Mouse (Mus musculus) neutrophil, adult 5-6 weeks (primary cell): ENCODE measurements around the gene Ms4a4b. TPM values are rescaled to one million over a fixed set of nuclear protein-coding genes. Genes with fewer than 3 reads are reported as not detected.
A peak's percentile ranks its signal among the peaks of the same experiment; 100 is the strongest.
"Not testable (repeated sequence)": the region's sequence is repeated elsewhere in the genome, so short reads cannot be mapped to it uniquely, and the experiment has no call there.

Experiments
- ATAC-seq: fragments of 151-379, 151-347 bp; 2 replicates; pipeline ENCODE4 v1.8.0; 2017; ENCODE audit warnings: mild to moderate bottlenecking, moderate TSS enrichment; ENCODE audit not compliant: insufficient number of reproducible peaks, poor library complexity, low FRiP score, severe bottlenecking; ENCODE audit errors: extremely low read depth
- total RNA-seq: library from RNA; stranded (forward); fragments of 200-1000 nt; gene quantifications from 2 replicates; pipeline ENCODE4 v1.2.3, GENCODE M21; 2017

Ms4a4b gene
- 44.8 and 59.4 TPM in 2 replicates for total RNA-seq

DNA sequence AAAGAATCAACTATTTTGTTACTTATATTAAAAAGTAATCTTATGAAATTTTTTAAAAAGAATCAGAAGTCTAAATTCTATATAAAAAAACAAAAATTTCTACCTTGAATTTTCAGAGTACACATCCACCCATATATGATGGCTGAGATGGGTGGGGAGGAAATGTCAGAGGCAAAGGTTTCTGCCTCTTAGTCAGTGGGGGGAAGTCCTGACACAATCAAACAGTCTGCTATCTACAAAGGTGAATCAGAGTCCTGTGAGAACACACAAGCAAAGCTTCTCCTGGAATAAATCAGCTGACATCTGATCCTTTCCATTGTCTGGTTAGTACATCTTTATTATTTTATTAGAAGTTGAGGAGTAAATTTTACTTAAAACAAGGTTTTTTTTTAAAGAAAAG, at the start of gene Ms4a4b:
Gene Ms4a4b, plus strand, starts transcription at position 216 of the 400 bp plus-strand sequence.
- ATAC-seq, result no peak

DNA sequence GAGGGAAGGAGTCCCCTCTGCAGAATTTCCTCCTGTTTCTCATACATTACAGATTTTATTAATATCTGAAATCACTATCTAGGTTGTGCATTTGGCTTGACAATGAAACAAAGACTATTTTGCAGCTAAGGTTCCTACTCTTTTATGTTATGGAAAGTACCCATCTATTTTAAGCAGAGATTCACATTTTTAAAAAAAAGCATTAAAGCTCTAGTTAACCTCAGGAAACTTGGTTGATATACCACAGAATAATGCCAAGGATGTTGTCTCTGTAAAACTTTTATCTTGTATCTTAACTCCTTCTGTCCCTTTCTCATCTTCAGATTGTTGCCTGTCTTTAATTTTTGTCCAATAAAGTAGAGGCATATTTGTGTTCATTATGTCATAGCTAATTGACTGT, 47.6 kb upstream of the Ms4a4b start:
- ATAC-seq, result no peak

DNA sequence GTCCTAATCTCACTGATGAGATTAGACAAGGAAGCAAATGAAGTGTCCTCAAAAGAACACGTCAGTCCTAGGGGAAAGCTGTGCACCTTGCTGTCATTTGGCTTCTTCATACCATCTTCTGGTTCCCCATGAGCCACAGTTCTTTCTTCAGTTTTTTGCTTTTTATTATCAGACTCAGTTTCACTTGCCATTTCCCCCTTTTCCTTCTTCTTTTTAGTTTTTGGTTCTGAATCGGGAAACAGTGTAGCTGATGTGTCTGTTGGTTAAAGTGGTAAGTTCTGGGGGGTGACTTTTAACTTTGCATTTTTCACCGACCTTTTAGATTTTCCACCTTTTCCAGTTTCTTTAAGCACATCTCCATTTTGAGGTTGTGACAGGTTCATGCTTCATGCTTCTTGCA, 38.8 kb upstream of the Ms4a4b start, which contains the start of gene Ms4a4c:
Gene Ms4a4c, plus strand, starts transcription at position 244 of the 400 bp plus-strand sequence.
- no peak for ATAC-seq

DNA sequence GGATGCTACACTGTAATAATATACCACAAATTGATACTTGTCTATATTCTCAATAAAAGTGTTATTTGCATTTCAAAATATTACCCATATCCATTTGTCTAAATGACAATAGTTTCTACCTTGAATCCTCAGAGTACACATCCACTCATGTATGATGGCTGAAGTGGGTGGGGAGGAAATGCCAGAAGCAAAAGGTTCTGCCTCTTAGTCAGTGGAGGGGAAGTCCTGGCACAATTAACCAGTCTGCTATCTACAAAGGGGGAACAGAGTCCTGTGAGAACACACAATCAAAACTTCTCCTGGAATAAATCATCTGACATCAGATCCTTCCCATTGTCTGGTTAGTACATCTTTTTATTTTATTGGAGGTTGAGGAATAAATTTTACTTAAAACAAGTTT, 35.9 kb upstream of the Ms4a4b start:
- ATAC-seq, result peak; percentile 47; the same call in 1 of the 2 replicates

DNA sequence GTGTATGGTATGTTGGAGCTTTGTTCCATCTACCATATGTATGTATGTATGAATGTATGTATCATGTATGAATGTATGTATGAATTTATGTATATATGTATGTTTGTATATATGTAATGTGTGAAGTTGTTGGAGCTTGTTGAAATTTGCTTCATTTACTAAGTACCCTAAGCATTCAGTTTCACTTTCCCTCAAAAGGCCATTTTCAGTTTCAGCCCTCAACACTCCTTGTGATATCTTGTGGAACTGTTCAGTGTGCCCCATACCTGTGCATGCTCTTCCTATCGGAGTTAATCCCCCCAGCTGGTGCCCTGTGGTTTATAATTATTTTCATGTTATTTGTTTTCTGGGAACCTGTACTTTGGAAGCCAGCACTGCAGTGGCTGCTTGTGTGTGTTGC, 34.8 kb upstream of the Ms4a4b start:
- no peak for ATAC-seq

DNA sequence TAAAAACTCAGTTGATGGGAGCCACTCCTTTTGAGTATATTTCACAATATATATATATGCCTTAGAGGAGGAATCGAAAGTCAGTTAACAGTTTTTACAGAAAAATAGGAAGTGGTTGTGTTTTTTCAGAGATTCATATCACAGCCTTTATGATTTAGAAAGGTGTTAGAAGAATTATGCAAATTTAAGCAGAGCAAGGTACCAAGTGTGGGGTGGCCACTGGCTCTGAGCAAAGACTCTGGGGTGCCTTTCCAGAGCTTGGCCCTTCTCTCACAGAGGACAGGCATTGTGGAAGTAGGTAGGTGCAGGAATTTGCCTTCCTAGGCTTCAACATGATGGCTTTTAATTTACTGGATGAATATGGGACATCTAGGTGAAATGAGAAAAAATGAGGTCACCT, 31.7 kb upstream of the Ms4a4b start:
- peak; percentile 67; the same call in 1 of the 2 replicates for ATAC-seq

DNA sequence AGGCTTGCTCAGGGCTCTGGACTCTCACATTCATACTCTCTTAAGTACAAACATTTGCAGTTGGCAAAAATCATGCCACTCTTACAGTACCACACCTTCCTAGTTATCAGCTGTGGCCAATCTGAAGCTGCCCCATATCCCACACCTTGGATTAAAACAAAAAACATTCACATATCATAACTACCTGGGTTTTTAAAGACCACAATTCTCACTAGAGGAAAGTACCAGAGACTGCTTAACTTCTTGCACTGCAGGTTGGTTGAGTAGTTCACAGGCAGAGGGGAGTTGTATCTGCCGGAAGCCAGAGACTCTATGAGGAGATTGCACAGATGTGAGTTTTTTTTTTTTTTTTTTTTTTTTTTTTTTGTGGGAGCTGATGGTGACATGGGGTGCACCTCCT, 29.3 kb upstream of the Ms4a4b start:
- ATAC-seq, result no peak

DNA sequence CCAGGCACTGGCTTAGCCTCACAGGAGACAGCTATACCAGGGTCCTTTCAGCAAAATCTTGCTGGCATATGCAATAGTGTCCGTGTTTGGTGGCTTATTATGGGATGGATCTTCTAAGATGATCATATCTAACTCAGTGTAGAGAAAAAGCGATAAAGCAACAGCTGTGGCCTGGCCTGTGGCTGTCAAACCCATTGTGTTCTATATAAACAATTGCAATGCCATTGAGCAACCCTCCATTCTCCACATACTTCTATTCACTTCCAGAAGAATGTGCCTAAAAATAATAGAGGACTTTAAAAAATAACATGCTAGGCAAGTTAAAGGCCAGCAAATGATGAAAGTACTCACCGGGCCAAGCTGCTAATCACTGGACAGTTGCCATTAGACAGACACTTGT, 27.8 kb upstream of the Ms4a4b start:
- no peak for ATAC-seq

DNA sequence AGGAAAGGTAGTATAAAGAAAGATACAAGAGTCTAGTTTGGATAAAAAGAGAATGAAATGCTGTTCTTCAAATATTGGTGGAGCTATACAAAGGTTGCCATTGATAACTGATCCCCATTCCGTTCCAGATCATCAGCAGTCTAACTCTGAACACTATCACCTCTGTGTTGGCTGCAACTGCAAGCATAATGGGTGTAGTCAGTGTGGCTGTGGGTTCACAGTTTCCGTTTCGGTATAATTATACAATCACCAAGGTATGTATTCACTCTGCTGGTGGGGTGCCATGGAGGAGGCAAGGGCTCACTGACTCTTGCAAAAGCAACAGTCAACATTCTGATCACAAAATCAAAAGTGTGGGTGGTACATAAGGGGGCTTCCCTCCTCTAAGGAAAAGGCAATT, 24.5 kb upstream of the Ms4a4b start:
- ATAC-seq, result not testable (repeated sequence)

DNA sequence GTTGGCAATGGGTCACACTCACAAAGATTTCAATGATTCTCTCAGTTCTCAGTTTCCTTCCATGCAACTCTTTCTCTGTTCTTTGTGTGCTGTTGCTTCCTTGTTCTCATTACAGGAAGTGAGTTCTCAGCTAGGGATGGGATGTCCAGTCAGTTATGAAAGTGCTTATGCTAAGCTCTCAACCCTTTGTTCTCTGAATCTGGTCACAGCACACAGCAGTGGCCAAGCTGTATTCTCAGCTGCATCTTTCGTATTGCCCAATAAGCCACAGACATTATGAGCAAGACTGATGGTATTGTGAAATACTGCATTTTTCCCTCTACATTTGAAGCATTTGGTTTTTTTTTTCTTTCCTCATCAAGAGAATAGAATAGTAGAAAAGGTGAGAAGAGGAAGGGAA, 12.1 kb upstream of the Ms4a4b start:
- ATAC-seq, result 0 out of 2 replicates have a peak, but pooled peaks have one; percentile 13

DNA sequence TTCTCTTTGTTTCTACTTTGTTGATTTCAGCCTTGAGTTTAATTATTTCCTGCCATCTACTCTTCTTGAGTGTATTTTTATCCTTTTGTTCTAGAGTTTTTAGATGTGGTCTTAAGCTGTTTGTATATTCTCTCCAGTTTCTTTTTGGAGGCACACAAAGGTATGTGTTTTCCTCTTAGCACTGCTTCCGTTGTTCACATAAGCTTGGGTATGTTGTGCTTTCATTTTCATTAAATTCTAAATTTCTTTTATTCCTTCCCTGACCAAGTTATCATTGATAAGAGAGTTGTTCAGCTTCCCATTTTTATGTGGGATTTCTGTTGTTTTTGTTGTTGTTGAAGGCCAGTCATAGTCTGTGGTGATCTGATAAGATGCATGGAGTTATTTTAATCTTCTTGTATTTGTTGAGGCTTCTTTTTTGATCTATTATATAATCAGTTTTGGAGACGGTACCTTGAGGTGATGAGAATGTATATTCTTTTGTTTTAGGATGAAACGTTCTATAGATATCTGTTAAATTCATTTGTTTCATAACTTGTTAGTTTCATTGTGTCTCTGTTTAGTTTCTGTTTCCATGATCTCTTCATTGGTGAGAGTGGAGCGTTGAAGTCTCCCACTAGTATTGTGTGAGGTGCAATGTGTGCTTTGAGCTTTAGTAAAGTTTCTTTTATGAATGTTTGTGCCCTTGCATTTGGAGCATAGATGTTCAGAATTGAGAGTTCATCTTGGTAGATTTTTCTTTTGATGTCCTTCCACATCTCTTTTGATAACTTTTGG, 8.1 kb upstream of the Ms4a4b start:
- ATAC-seq, result no peak

DNA sequence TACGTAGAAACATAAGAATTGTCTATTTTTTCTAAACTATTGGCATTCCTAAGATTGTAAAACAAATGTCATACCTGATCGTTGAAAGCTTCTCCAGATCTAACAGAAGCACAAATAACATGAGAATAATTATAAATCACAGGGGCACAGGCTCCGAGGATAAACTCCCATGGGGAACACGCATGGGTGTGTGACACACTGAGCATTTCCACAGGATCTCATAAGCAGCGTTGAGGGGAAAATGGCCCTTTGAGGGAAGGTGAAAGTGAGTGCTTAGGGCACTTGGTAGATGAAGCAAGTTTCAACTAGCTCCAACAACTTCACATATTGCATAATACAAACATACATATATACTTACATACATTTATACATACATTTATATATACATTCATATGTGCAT, 611 bp downstream of the Ms4a4b start:
- ATAC-seq, result no peak

DNA sequence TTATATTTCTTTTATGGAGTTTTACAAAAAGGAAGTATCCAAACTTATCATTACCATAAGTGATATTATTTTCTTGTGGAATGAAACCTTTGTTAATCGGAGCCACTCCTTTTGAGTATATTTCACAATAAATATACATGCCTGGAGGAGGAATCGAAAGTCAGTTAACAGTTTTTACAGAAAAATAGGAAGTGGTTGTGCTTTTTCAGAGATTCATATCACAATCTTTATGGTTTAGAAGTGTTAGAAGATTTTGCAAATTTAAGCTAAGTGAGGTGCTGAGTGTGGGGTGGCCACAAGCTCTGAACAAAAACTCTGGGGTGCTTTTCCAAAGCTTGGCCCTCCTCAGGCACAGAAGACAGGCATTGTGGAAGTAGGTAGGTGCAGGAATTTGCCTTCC, 3.9 kb downstream of the Ms4a4b start:
- ATAC-seq, result no peak

DNA sequence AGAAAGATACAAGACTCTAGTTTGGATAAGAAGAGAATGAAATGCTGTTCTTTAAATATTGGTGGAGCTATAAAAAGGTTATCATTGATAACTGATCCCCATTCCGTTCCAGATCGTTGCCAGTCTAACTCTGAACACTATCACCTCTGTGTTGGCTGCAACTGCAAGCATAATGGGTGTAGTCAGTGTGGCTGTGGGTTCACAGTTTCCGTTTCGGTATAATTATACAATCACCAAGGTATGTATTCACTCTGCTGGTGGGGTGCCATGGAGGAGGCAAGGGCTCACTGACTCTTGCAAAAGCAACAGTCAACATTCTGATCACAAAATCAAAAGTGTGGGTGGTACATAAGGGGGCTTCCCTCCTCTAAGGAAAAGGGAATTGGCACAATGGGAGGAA, 15.7 kb downstream of the Ms4a4b start:
- not testable (repeated sequence) for ATAC-seq

DNA sequence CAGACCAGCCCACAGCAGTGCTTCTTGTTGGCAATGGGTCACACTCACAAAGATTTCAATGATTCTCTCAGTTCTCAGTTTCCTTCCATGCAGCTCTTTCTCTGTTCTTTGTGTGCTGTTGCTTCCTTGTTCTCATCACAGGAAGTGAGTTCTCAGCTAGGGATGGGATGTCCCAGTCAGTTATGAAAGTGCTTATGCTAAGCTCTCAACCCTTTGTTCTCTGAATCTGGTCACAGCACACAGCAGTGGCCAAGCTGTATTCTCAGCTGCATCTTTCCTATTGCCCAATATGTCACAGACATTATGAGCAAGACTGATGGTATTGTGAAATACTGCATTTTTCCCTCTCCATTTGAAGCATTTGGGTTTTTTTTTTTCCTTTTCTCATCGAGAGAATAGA, 21.4 kb downstream of the Ms4a4b start:
- ATAC-seq, result peak; percentile 13; the same call in 1 of the 2 replicates

DNA sequence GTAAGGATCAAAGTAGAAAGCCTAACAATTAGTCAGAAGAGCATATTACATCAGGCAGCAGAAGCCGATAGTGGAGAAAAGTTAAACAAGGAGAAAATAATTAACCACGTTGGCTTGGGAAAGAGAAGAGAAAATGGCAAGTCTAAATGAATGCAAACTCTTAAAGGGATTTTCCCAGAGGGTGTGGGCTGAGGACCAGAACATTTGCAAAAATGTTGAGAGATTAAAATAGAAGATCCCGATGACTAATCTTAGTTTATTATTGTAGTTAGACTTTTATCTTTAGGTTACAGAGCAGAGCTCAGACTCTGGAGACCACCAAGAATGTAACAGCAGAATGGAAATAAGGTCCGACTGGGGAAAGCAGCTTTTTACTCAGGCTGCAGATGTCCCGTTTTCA, 23.1 kb downstream of the Ms4a4b start:
- no peak for ATAC-seq

DNA sequence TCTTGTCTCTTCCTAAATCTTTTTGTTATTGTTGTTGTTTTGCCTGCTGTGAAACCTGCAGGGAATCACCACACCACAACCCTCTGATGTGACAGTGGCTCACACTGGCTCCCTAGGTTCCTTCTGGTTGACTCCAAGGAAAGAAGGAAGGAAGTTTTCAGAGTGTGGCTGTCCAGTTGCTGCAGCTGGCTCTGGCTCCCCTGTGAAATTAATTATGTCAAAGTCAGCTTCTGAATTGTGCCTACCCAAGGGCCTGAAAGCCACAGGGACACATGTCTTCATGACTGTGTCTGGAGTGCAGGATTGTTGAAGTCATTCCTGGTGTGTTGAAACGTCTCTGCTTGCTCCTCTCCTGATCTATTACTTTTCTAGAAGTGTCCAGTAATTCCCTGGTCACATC, 25.0 kb downstream of the Ms4a4b start:
- ATAC-seq, result not testable (repeated sequence)

DNA sequence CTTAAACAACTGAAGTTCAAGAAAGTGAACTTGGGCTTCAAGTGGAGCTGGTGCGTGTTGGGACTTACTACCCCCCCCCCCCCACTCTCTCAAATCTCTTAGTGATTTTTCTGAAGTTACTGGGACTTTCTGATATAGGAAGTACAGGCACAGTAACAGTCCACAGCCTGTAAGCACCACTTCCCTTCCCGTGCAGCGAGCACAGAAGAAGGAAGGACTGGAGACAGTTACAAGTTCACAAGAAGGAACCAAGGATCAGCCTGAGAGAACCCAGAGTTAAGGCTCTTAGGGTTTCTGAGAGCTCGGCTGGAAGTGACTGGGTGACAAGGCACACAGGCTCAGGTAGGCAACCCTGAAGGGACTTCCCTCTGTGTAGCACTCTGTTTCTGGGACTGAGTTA, 25.9 kb downstream of the Ms4a4b start, which contains the start of gene Ms4a6c:
Gene Ms4a6c, plus strand, starts transcription at position 152 of the 400 bp plus-strand sequence.
- ATAC-seq, result peak; percentile 44

DNA sequence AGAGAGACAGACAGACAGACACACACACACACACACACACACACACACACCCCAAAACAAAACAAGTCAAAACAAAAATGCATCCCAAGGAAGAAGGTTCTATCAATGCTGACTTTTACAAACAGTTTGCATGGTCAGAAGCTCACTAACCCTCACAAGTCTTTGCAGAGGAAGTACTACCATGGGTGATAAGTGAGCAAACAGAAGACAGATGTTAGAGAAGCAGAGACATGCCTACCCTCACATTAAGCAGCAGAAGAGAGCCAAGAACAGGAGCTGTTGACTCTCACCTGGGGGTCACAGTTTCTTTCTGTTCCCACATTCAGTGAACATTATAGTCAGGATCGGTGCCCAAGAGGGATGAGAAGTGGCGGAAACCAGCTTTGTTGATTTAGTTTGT, 36.4 kb downstream of the Ms4a4b start:
- no peak for ATAC-seq

DNA sequence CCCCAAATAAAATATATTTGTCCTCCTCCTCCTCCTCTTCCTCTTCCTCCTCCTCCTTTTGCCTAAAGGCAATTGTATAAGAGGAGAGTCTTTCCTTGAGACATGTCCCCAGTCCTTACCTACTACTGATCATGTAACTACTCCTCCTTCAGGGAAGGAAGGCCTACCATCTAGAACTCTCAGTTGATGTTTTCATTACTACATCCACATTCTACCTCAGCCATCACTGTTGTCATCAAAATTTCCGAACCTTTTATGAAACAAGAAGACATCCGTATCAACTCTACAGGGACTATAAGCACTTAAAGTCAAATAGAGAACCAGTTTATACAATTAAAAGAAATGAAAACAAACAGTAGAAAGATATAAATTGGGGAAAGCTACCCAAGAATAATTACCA, 39.3 kb downstream of the Ms4a4b start:
- no peak for ATAC-seq

DNA sequence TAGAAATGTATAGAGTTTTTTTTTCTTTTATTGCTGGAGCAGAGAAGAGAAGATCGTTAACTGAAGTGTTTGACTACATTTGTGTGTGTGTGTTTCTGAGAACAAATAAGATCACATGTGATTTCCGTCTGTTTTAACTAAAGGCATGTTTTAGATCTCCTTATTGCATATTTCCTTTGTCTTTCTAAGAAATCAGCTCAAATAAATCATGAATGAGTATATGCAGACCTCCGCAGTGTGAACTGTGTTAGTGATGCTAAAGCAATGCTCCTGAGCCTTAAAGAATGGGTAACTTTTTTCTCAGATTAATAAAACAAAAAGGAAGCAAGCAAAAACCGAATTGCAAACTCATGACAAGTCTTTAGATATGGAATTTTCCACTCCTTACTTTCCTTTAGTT, 40.6 kb downstream of the Ms4a4b start:
- no peak for ATAC-seq
